8 mouse cellular contexts compared by ENCODE assay signal in the genomic region with DNA sequence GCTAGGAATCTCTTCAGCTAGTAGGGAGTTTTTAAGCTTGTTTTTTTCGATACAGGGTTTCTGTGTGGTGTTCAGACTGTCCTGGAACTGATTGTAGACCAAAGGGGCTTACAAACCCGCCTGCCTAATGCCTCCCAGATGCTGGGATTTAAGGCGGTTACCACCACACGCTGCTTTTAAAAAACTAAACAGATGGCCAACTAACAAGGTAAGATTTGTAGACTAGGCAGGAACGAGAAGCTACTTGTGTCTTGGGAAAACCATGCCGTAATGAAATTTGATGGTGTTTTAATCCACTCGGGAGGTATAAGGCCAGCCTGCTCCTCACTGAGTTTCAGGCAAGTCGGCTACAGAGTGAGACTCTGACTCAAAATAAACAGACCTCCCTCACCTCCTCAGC. TPM values are rescaled to one million over a fixed set of nuclear protein-coding genes. Genes with fewer than 3 reads are reported as not detected.
DNase-seq lines count a peak whose midpoint lies in the region; ATAC-seq lines count a peak whose summit lies in the region.

No protein-coding gene starts in this region.

- peaks cover 61% of the 10 kb centered on the region for H3K36me3 ChIP-seq in kidney, embryonic 14.5 days (ENCODE audit: control insufficient read depth, insufficient read depth, low read length)
- peaks cover 4% of the 10 kb centered on the region; the same call in 1 of the 2 replicates for H3K36me3 ChIP-seq in forebrain, embryonic 11.5 days (ENCODE audit: control insufficient read depth, insufficient read depth, low read length)
- peaks cover 64% of the 10 kb centered on the region for H3K36me3 ChIP-seq in limb, embryonic 12.5 days
- H3K36me3 ChIP-seq in neural tube, embryonic 14.5 days (ENCODE audit: control insufficient read depth, insufficient read depth, low read length): peaks cover 25% of the 10 kb centered on the region; the same call in 1 of the 2 replicates

- 15% methylated on average over 8 of the region's 8 CpGs for WGBS in kidney, embryonic 14.5 days
- 25% methylated on average over 8 of the region's 8 CpGs for WGBS in forebrain, embryonic 11.5 days
- 5% methylated on average over 8 of the region's 8 CpGs for WGBS in limb, embryonic 12.5 days
- whole genome bisulfite sequencing in neural tube, embryonic 14.5 days: 11% methylated on average over 8 of the region's 8 CpGs

- peak overlapping the region; percentile 81 for H3K4me2 ChIP-seq in kidney, embryonic 14.5 days (replicated peaks; ENCODE audit: low read depth, low read length)
- H3K4me2 ChIP-seq in forebrain, embryonic 11.5 days (ENCODE audit: low read depth, low read length, severe bottlenecking): peak overlapping the region; percentile 82
- peak overlapping the region; percentile 78 for H3K4me2 ChIP-seq in limb, embryonic 12.5 days
- H3K4me2 ChIP-seq in neural tube, embryonic 14.5 days (ENCODE audit: low read depth, low read length): peak overlapping the region; percentile 92

- peak overlapping the region; percentile 86 for H3K4me3 ChIP-seq in kidney, embryonic 14.5 days (ENCODE audit: low read length)
- H3K4me3 ChIP-seq in forebrain, embryonic 11.5 days (ENCODE audit: low read depth, low read length): peak overlapping the region; percentile 70
- H3K4me3 ChIP-seq in limb, embryonic 12.5 days (replicated peaks): peak overlapping the region; percentile 76
- H3K4me3 ChIP-seq in neural tube, embryonic 14.5 days (ENCODE audit: low read depth, low read length): peak overlapping the region; percentile 72

- ATAC-seq in kidney, embryonic 14.5 days (ENCODE audit: low FRiP score, low TSS enrichment): peak; percentile 29
- ATAC-seq in forebrain, embryonic 11.5 days (replicated peaks; ENCODE audit: low FRiP score): no peak; the same call in 1 of the 2 replicates
- ATAC-seq in limb, embryonic 12.5 days (ENCODE audit: insufficient number of reproducible peaks, insufficient read depth, low FRiP score, low TSS enrichment, low read depth): peak; percentile 83
- peak; percentile 33; the same call in 1 of the 2 replicates for ATAC-seq in neural tube, embryonic 14.5 days (ENCODE audit: low read depth)
- no peak for ATAC-seq in inflammation-experienced regulatory T-cells, adult 6 months

- H3K9ac ChIP-seq in kidney, embryonic 14.5 days (ENCODE audit: low read depth, low read length): peak overlapping the region; percentile 81
- peak overlapping the region; percentile 64 for H3K9ac ChIP-seq in forebrain, embryonic 11.5 days (ENCODE audit: low read length)
- H3K9ac ChIP-seq in limb, embryonic 12.5 days (replicated peaks): peak overlapping the region; percentile 81
- peak overlapping the region; percentile 89 for H3K9ac ChIP-seq in neural tube, embryonic 14.5 days (replicated peaks; ENCODE audit: low read depth, low read length)

- H3K27me3 ChIP-seq in kidney, embryonic 14.5 days (ENCODE audit: control insufficient read depth, insufficient read depth, low read length): no peaks in the 10 kb centered on the region
- H3K27me3 ChIP-seq in forebrain, embryonic 11.5 days (ENCODE audit: control insufficient read depth, insufficient read depth, low read length): no peaks in the 10 kb centered on the region
- H3K27me3 ChIP-seq in limb, embryonic 12.5 days: no peaks in the 10 kb centered on the region
- H3K27me3 ChIP-seq in neural tube, embryonic 14.5 days (ENCODE audit: control insufficient read depth, insufficient read depth, low read length): no peaks in the 10 kb centered on the region

- peak overlapping the region; percentile 94 for H3K27ac ChIP-seq in kidney, embryonic 14.5 days (ENCODE audit: low read depth, low read length)
- peak overlapping the region; percentile 39; the same call in 1 of the 2 replicates for H3K27ac ChIP-seq in forebrain, embryonic 11.5 days (ENCODE audit: low read depth, low read length)
- H3K27ac ChIP-seq in limb, embryonic 12.5 days: peak overlapping the region; percentile 98
- H3K27ac ChIP-seq in neural tube, embryonic 14.5 days (ENCODE audit: low read depth, low read length): peak overlapping the region; percentile 88

- H3K4me1 ChIP-seq in kidney, embryonic 14.5 days (ENCODE audit: control insufficient read depth, insufficient read depth, low read length): no peaks in the 10 kb centered on the region
- H3K4me1 ChIP-seq in forebrain, embryonic 11.5 days (replicated peaks; ENCODE audit: control insufficient read depth, insufficient read depth, low read length): no peaks in the 10 kb centered on the region
- peaks cover 14% of the 10 kb centered on the region for H3K4me1 ChIP-seq in limb, embryonic 12.5 days (replicated peaks)
- H3K4me1 ChIP-seq in neural tube, embryonic 14.5 days (ENCODE audit: control insufficient read depth, insufficient read depth, low read length): peaks cover 18% of the 10 kb centered on the region

- DNase-seq in kidney, postnatal 25 days: no peak
- peak; percentile 65 for DNase-seq in NIH3T3 (ENCODE audit: low read depth)
- DNase-seq in forebrain, embryonic 11.5 days (ENCODE audit: low spot score): peak; percentile 54
- DNase-seq in T-cell, adult 2 months (ENCODE audit: low spot score): no peak

- no peaks in the 10 kb centered on the region for H3K9me3 ChIP-seq in kidney, embryonic 14.5 days (ENCODE audit: control insufficient read depth, low read length)
- H3K9me3 ChIP-seq in forebrain, embryonic 11.5 days (ENCODE audit: control insufficient read depth, low read length): no peaks in the 10 kb centered on the region
- H3K9me3 ChIP-seq in limb, embryonic 12.5 days: no peaks in the 10 kb centered on the region
- H3K9me3 ChIP-seq in neural tube, embryonic 14.5 days (ENCODE audit: control insufficient read depth, low read length): no peaks in the 10 kb centered on the region

RNA-seq across cellular contexts. Expression of a gene that starts 0.5 kb away (rescaled TPM):
- 166 and 188 TPM in 2 replicates for polyA plus RNA-seq in kidney, embryonic 14.5 days (2014; fragmentation: Nextera tagmentation; extraction: Ambion mirVana)
- polyA plus RNA-seq in forebrain, embryonic 11.5 days (2014; fragmentation: Nextera tagmentation; extraction: Ambion mirVana): 168 and 174 TPM in 2 replicates
- 201 and 202 TPM in 2 replicates for polyA plus RNA-seq in limb, embryonic 12.5 days (2016; fragmentation: Nextera tagmentation; extraction: Ambion mirVana)
- polyA plus RNA-seq in neural tube, embryonic 14.5 days (2014; fragmentation: Nextera tagmentation; extraction: Ambion mirVana): 97.2 and 110 TPM in 2 replicates
- 10 to 100 TPM; 59.6 to 87.0 (median 74.0) TPM for polyA plus RNA-seq in inflammation-experienced regulatory T-cells, adult 6 months (2017; shearing (Covaris generic))

RNA-seq across cellular contexts. Expression of a gene that starts 35.8 kb away (rescaled TPM):
- 8.4 and 17.3 TPM in 2 replicates for polyA plus RNA-seq in kidney, embryonic 14.5 days (2014; fragmentation: Nextera tagmentation; extraction: Ambion mirVana)
- polyA plus RNA-seq in forebrain, embryonic 11.5 days (2014; fragmentation: Nextera tagmentation; extraction: Ambion mirVana): 14.9 and 15.4 TPM in 2 replicates
- polyA plus RNA-seq in limb, embryonic 12.5 days (2016; fragmentation: Nextera tagmentation; extraction: Ambion mirVana): 20.7 and 24.4 TPM in 2 replicates
- 14.8 and 18.0 TPM in 2 replicates for polyA plus RNA-seq in neural tube, embryonic 14.5 days (2014; fragmentation: Nextera tagmentation; extraction: Ambion mirVana)
- 10 to 100 TPM; 21.8 to 24.1 (median 22.9) TPM for polyA plus RNA-seq in inflammation-experienced regulatory T-cells, adult 6 months (2017; shearing (Covaris generic))

RNA-seq across cellular contexts. Expression of a gene that starts 52.3 kb away (rescaled TPM):
- 173 and 196 TPM in 2 replicates for polyA plus RNA-seq in kidney, embryonic 14.5 days (2014; fragmentation: Nextera tagmentation; extraction: Ambion mirVana)
- polyA plus RNA-seq in forebrain, embryonic 11.5 days (2014; fragmentation: Nextera tagmentation; extraction: Ambion mirVana): 183 and 211 TPM in 2 replicates
- 143 and 166 TPM in 2 replicates for polyA plus RNA-seq in limb, embryonic 12.5 days (2016; fragmentation: Nextera tagmentation; extraction: Ambion mirVana)
- 219 and 232 TPM in 2 replicates for polyA plus RNA-seq in neural tube, embryonic 14.5 days (2014; fragmentation: Nextera tagmentation; extraction: Ambion mirVana)
- 100 to 1,000 TPM; 323 to 414 (median 404) TPM for polyA plus RNA-seq in inflammation-experienced regulatory T-cells, adult 6 months (2017; shearing (Covaris generic))

RNA-seq across cellular contexts. Expression of a gene that starts 53.3 kb away (rescaled TPM):
- polyA plus RNA-seq in kidney, embryonic 14.5 days (2014; fragmentation: Nextera tagmentation; extraction: Ambion mirVana): 201 and 264 TPM in 2 replicates
- 227 and 253 TPM in 2 replicates for polyA plus RNA-seq in forebrain, embryonic 11.5 days (2014; fragmentation: Nextera tagmentation; extraction: Ambion mirVana)
- polyA plus RNA-seq in limb, embryonic 12.5 days (2016; fragmentation: Nextera tagmentation; extraction: Ambion mirVana): 191 and 212 TPM in 2 replicates
- 163 and 171 TPM in 2 replicates for polyA plus RNA-seq in neural tube, embryonic 14.5 days (2014; fragmentation: Nextera tagmentation; extraction: Ambion mirVana)
- polyA plus RNA-seq in inflammation-experienced regulatory T-cells, adult 6 months (2017; shearing (Covaris generic)): 100 to 1,000 TPM; 204 to 305 (median 225) TPM

Comparison
In these comparisons a context has a peak if more than half of its experiments do, and no peak if none do; other contexts are left out.
1. ATAC-seq: peak in kidney, embryonic 14.5 days (single experiment), limb, embryonic 12.5 days (single experiment) and neural tube, embryonic 14.5 days (single experiment); none in forebrain, embryonic 11.5 days (single experiment) and inflammation-experienced regulatory T-cells, adult 6 months (single experiment).
2. H3K27ac ChIP-seq: peak in every context shown above with its lines; median percentile 98 in limb, embryonic 12.5 days; 94 in kidney, embryonic 14.5 days; 88 in neural tube, embryonic 14.5 days; 39 in forebrain, embryonic 11.5 days.
3. DNase-seq: peak in NIH3T3 (single experiment) and forebrain, embryonic 11.5 days (single experiment); none in kidney, postnatal 25 days (0 of 2) and T-cell, adult 2 months (single experiment).
4. Peak in every context shown above with its lines, with median percentiles within 50 percentile points of each other: H3K4me2 ChIP-seq, H3K4me3 ChIP-seq and H3K9ac ChIP-seq.